Mouse (Mus musculus) gastrocnemius, adult 8-10 months (tissue): ENCODE measurements around the gene Daam1. TPM values are rescaled to one million over a fixed set of nuclear protein-coding genes. Genes with fewer than 3 reads are reported as not detected.

Experiments
- DNase-seq, 2 experiments: peaks; one replicate each; pipeline ENCODE4 v3.0.0; 2022; ENCODE audit warnings: low spot score in 2 of 2
- total RNA-seq, 4 experiments: library from RNA; stranded (reverse); gene quantifications; 2 replicates each; pipeline ENCODE4 v1.2.4; 2022

Gene Daam1
- total RNA-seq, 4 experiments from 2014 or later, result 7.7 to 10.4 (median 8.8) TPM

GRCm38 (mm10) chr12:71898231-71898630 is 67.4 kb downstream of the Daam1 start:
- no peak for DNase-seq

- DNase-seq, result no peak
Measured at GRCm38 (mm10) chr12:71898666-71899520, 68.0 kb downstream of the Daam1 start.

GRCm38 (mm10) chr12:71899566-71899965 is 68.7 kb downstream of the Daam1 start:
- no peak for DNase-seq

- DNase-seq, result no peak
Measured at GRCm38 (mm10) chr12:71901211-71901610, 70.3 kb downstream of the Daam1 start.

GRCm38 (mm10) chr12:71901859-71902258 is 71.0 kb downstream of the Daam1 start:
- DNase-seq, result no peak

GRCm38 (mm10) chr12:71902317-71902716 is 71.4 kb downstream of the Daam1 start:
- DNase-seq, result no peak

- no peak for DNase-seq
Measured at GRCm38 (mm10) chr12:71903218-71903617, 72.3 kb downstream of the Daam1 start.

GRCm38 (mm10) chr12:71904310-71904709 is 73.4 kb downstream of the Daam1 start:
- no peak for DNase-seq

- no peak for DNase-seq
Measured at GRCm38 (mm10) chr12:71904926-71905325, 74.0 kb downstream of the Daam1 start.

GRCm38 (mm10) chr12:71905640-71906320 is 74.9 kb downstream of the Daam1 start:
- DNase-seq, result no peak

- DNase-seq, result no peak
Measured at GRCm38 (mm10) chr12:71906582-71907267, 75.8 kb downstream of the Daam1 start.

GRCm38 (mm10) chr12:71908984-71909383 is 78.1 kb downstream of the Daam1 start:
- no peak for DNase-seq

GRCm38 (mm10) chr12:71910246-71910645 is 79.4 kb downstream of the Daam1 start:
- DNase-seq, result no peak

GRCm38 (mm10) chr12:71912262-71912661 is 81.4 kb downstream of the Daam1 start:
- DNase-seq, result no peak

- DNase-seq, result no peak
Measured at GRCm38 (mm10) chr12:71919156-71919555, 88.3 kb downstream of the Daam1 start.

GRCm38 (mm10) chr12:71919962-71920361 is 89.1 kb downstream of the Daam1 start:
- no peak for DNase-seq

- DNase-seq, result no peak
Measured at GRCm38 (mm10) chr12:71922827-71923381, 92.0 kb downstream of the Daam1 start.

GRCm38 (mm10) chr12:71924978-71925529 is 94.2 kb downstream of the Daam1 start:
- no peak for DNase-seq

- no peak for DNase-seq
Measured at GRCm38 (mm10) chr12:71925990-71926700, 95.3 kb downstream of the Daam1 start.

- DNase-seq, result no peak
Measured at GRCm38 (mm10) chr12:71928092-71928491, 97.2 kb downstream of the Daam1 start.

- DNase-seq, result no peak
Measured at GRCm38 (mm10) chr12:71929876-71930275, 99.0 kb downstream of the Daam1 start.
